Mouse (Mus musculus) kidney, embryonic 14.5 days (tissue): ENCODE data around the gene Calr3. TPM values are rescaled to one million over a fixed set of nuclear protein-coding genes. Genes with fewer than 3 reads are reported as not detected.

Experiments
- ATAC-seq: fragments of 200-750 bp; cut with Nextera tagmentation; 2 replicates; pipeline ENCODE4 v1.8.0; 2017; ENCODE audit warnings: moderate number of reproducible peaks, mild to moderate bottlenecking, moderate TSS enrichment, moderate library complexity; ENCODE audit not compliant: low FRiP score, low TSS enrichment
- H3K27ac ChIP-seq: fragments of 300-500 bp; sonication (generic); 2 replicates; pipeline ENCODE4 v1.5.1; 2014; ENCODE audit warnings: low read depth, mild to moderate bottlenecking, low read length, moderate library complexity, mixed read lengths
- H3K27me3 ChIP-seq: fragments of 300-500 bp; sonication (generic); 2 replicates; pipeline ENCODE4 v1.6.1; 2014; ENCODE audit warnings: mild to moderate bottlenecking, low read length; ENCODE audit not compliant: control insufficient read depth, insufficient read depth
- H3K36me3 ChIP-seq: fragments of 300-500 bp; sonication (generic); 2 replicates; pipeline ENCODE4 v1.6.1; 2014; ENCODE audit warnings: low read length, mixed read lengths; ENCODE audit not compliant: control insufficient read depth, insufficient read depth
- H3K4me1 ChIP-seq: fragments of 300-500 bp; sonication (generic); 2 replicates; pipeline ENCODE4 v1.6.1; 2014; ENCODE audit warnings: low read length, mixed read lengths; ENCODE audit not compliant: control insufficient read depth, insufficient read depth
- H3K4me2 ChIP-seq: fragments of 300-500 bp; sonication (generic); replicated peaks from 2 replicates; pipeline ENCODE4 v1.6.1; 2014; ENCODE audit warnings: low read depth, mild to moderate bottlenecking, low read length
- H3K4me3 ChIP-seq: fragments of 300-500 bp; sonication (generic); 2 replicates; pipeline ENCODE4 v1.5.1; 2014; ENCODE audit warnings: mild to moderate bottlenecking, low read length
- H3K9ac ChIP-seq: fragments of 300-500 bp; sonication (generic); 2 replicates; pipeline ENCODE4 v1.6.1; 2014; ENCODE audit warnings: low read depth, mild to moderate bottlenecking, low read length, moderate library complexity
- H3K9me3 ChIP-seq: fragments of 300-500 bp; sonication (generic); 2 replicates; pipeline ENCODE4 v1.6.1; 2016; ENCODE audit warnings: low read length; ENCODE audit not compliant: control insufficient read depth
- WGBS: fragments of 180-500 bp; shearing (Covaris S2); extraction: QIAGEN DNeasy Blood & Tissue Kit; methylation state at CpG from one replicate; pipeline ENCODE4 v1.1.7; 2014; 5-methylcytosine and 5-hydroxymethylcytosine counted together
- polyA plus RNA-seq: library from polyadenylated mRNA; unstranded; fragments of >200 nt; fragmentation: Nextera tagmentation; extraction: Ambion mirVana; gene quantifications from 2 replicates; pipeline ENCODE4 v1.2.1, GENCODE M21; 2014

Calr3 gene
- polyA plus RNA-seq, 1 experiment from 2014 or later: 1.6 TPM

DNA sequence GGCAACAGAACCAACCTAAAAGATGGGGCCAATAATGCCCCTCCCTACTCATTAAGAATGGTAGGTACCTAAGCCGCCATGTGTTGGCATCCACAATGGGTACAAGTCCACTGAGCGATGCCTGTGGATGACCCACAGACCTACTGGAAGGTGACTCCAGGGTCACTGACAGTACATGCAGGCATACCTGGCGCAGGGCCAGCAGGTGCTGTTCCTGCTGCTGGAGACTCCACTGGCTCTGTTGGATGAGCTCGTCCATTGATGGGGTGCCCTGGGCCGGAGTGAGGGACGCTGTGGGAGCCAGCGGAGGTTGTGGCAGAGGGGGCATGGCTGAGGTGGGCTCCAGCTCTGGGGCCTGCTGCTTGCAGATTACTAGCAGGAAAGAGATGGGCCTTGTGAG is 27.0 kb upstream of the Calr3 start:
- H3K4me1 ChIP-seq: 0 out of 2 replicates have a peak, but pooled peaks cover 6% of the 10 kb centered on the region
- ATAC-seq: no peak
- H3K9ac ChIP-seq: no peak overlapping the region
- H3K27ac ChIP-seq: no peak overlapping the region
- H3K4me2 ChIP-seq: no peak overlapping the region
- H3K9me3 ChIP-seq: no peaks in the 10 kb centered on the region
- H3K36me3 ChIP-seq: peaks cover 76% of the 10 kb centered on the region
- H3K4me3 ChIP-seq: no peak overlapping the region
- H3K27me3 ChIP-seq: no peaks in the 10 kb centered on the region
- WGBS: 96% methylated on average over 7 of the region's 7 CpGs

- H3K4me2 ChIP-seq: no peak overlapping the region
- 0 out of 2 replicates have a peak, but pooled peaks cover 6% of the 10 kb centered on the region for H3K4me1 ChIP-seq
- 94% methylated on average over 8 of the region's 8 CpGs for WGBS
- no peak overlapping the region for H3K27ac ChIP-seq
- H3K9ac ChIP-seq: no peak overlapping the region
- no peaks in the 10 kb centered on the region for H3K27me3 ChIP-seq
- no peaks in the 10 kb centered on the region for H3K9me3 ChIP-seq
- H3K36me3 ChIP-seq: peaks cover 83% of the 10 kb centered on the region
- H3K4me3 ChIP-seq: no peak overlapping the region
- no peak for ATAC-seq
Observed at GRCm38 (mm10) chr8:72469984-72470383, 26.3 kb upstream of the Calr3 start.

DNA sequence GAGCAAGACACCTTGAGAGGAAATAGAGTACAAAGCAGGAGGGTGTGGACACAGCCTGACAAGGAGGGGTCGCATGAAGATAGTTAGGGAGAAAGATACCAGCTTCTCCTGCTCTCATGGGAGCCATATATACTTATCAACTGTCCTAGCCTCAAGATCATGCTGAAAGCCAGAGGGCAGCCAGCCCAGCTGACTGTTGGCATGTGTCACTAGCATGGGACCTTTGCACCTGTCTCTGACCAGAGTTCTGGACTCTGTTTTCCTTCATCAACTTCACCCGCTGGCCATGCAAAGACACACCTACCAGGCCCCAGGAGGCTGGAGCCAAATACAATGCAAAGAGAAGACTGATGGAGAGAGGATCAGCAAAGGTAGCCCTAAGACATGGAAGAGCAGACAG is 25.6 kb upstream of the Calr3 start:
- Histone ChIP-seq H3K36me3 (peaks cover 90% of the 10 kb centered on the region), H3K4me3 (no peak overlapping the region), H3K9ac (no peak overlapping the region), H3K9me3 (no peaks in the 10 kb centered on the region), H3K4me1 (0 out of 2 replicates have a peak, but pooled peaks cover 5% of the 10 kb centered on the region), H3K27ac (no peak overlapping the region), H3K27me3 (no peaks in the 10 kb centered on the region), H3K4me2 (no peak overlapping the region)
- WGBS: 97% methylated on average over 2 of the region's 2 CpGs
- no peak for ATAC-seq

DNA sequence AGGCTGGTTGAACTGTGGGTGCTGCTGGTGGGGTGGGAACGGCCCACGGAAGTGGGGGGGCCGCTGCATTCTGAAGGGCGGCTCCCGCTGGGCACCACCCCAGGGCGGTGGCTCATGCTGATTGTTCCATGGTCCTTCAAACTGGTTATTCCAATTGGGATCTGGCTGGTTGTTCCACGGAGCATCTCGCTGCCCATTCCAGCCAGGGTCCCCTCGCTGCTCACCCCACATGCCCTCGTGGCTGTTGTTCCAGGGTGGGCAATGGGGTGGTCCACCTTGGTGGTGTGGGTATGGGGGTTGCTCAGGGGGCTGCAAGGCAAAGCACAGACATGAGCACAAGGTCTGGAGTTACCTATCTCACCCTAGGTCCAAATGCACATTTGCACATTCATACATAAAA is 20.5 kb upstream of the Calr3 start:
- Histone ChIP-seq H3K27ac (no peak overlapping the region), H3K9ac (no peak overlapping the region), H3K27me3 (no peaks in the 10 kb centered on the region), H3K4me1 (no peaks in the 10 kb centered on the region), H3K36me3 (peaks cover 99% of the 10 kb centered on the region), H3K9me3 (no peaks in the 10 kb centered on the region), H3K4me3 (no peak overlapping the region), H3K4me2 (no peak overlapping the region)
- WGBS: 96% methylated on average over 10 of the region's 10 CpGs
- no peak for ATAC-seq

DNA sequence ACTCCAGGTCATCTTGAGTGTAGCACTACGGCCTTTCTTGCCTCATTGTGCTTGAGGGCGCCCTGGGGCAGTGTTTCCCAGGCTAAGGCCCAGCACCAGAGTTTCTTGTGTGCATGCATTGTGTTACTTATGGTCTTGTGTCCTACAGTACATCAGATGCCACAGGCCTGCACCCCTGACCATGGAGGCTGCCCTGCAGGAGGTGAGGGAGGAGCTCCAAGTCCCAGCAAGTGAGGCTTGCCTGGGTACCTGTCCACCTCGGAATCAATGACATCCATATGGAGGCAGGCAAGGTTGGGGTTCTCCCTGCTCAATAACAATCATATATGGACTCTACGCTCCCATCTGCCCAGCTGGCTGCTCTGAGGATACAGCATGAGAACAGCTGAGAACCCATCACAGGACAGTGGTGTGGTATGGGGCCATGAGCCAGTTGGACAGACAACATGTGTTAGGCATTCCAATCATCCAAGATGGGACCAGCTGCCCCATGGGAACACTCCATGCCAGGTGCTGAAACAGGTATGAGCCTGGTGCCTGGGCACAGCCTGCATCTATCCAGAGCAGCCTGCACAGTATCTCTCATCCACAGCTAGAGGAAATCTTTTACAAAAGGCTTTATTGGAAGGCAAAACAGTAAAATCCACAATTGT is 16.3 kb upstream of the Calr3 start:
- 92% methylated on average over 4 of the region's 4 CpGs for WGBS
- H3K4me2 ChIP-seq: no peak overlapping the region
- peaks cover 77% of the 10 kb centered on the region for H3K36me3 ChIP-seq
- no peak for ATAC-seq
- no peaks in the 10 kb centered on the region for H3K9me3 ChIP-seq
- H3K4me3 ChIP-seq: no peak overlapping the region
- H3K27ac ChIP-seq: no peak overlapping the region
- H3K9ac ChIP-seq: no peak overlapping the region
- no peaks in the 10 kb centered on the region for H3K27me3 ChIP-seq
- H3K4me1 ChIP-seq: no peaks in the 10 kb centered on the region

DNA sequence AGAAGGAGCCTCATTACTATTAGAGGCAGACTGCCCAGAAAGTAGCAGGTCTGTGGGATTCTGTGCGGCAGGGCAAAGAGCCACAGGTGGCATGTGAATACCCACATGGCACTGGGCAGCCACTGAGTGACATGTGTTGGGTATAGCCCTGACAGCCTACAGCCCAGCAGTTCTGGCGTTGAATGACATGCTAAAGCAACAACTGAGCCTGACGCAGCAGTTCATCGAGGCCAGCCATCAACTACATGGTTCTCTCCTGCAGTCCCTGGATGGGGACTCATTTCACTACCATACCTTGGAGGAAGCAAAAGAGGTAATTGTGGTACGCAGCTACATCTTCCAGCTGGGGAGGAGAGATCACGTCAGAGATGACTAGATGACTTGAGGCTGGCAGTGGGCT is 14.8 kb upstream of the Calr3 start:
- H3K4me2 ChIP-seq: no peak overlapping the region
- no peaks in the 10 kb centered on the region; the same call in 1 of the 2 replicates for H3K9me3 ChIP-seq
- H3K36me3 ChIP-seq: peaks cover 74% of the 10 kb centered on the region
- no peak overlapping the region for H3K9ac ChIP-seq
- no peak overlapping the region for H3K27ac ChIP-seq
- ATAC-seq: no peak
- no peak overlapping the region for H3K4me3 ChIP-seq
- H3K4me1 ChIP-seq: no peaks in the 10 kb centered on the region
- no peaks in the 10 kb centered on the region for H3K27me3 ChIP-seq
- 91% methylated on average over 6 of the region's 6 CpGs for WGBS

GRCm38 (mm10) chr8:72457806-72458205 is 14.1 kb upstream of the Calr3 start:
- Histone ChIP-seq H3K4me2 (no peak overlapping the region), H3K9ac (no peak overlapping the region), H3K27me3 (no peaks in the 10 kb centered on the region), H3K9me3 (no peaks in the 10 kb centered on the region; the same call in 1 of the 2 replicates), H3K4me3 (no peak overlapping the region), H3K27ac (no peak overlapping the region), H3K36me3 (peaks cover 71% of the 10 kb centered on the region), H3K4me1 (no peaks in the 10 kb centered on the region)
- WGBS: 92% methylated on average over 3 of the region's 3 CpGs
- ATAC-seq: no peak

DNA sequence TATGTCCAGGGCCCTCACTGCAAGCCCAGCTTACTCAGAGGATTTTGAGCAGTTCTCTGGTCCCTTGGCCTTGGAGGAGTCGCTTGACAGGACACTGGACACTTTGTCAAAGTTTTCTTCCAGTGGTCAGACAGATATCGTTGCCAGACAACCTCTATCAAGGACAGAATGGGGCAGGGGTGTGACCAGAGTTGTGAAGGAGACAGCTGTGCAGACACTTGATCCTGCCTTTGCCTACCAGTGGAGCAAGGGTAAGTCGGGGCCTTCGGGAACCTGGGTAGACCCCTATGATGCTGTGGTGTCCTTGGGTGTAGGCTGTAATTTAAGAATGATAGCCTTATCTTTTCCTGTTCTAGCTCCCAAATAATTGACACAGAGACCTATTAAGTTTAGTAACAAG is 11.6 kb upstream of the Calr3 start:
- no peak for ATAC-seq
- H3K27ac ChIP-seq: no peak overlapping the region
- 86% methylated on average over 4 of the region's 4 CpGs for WGBS
- H3K36me3 ChIP-seq: peaks cover 66% of the 10 kb centered on the region
- no peak overlapping the region for H3K4me2 ChIP-seq
- H3K9me3 ChIP-seq: no peaks in the 10 kb centered on the region; the same call in 1 of the 2 replicates
- no peaks in the 10 kb centered on the region for H3K4me1 ChIP-seq
- H3K27me3 ChIP-seq: no peaks in the 10 kb centered on the region
- H3K4me3 ChIP-seq: no peak overlapping the region
- H3K9ac ChIP-seq: no peak overlapping the region

- Histone ChIP-seq H3K9me3 (no peaks in the 10 kb centered on the region; the same call in 1 of the 2 replicates), H3K36me3 (peaks cover 65% of the 10 kb centered on the region), H3K4me1 (no peaks in the 10 kb centered on the region), H3K27me3 (no peaks in the 10 kb centered on the region), H3K4me2 (no peak overlapping the region), H3K4me3 (no peak overlapping the region), H3K9ac (no peak overlapping the region), H3K27ac (no peak overlapping the region)
- ATAC-seq: no peak
- 98% methylated on average over 2 of the region's 2 CpGs for WGBS
Observed at GRCm38 (mm10) chr8:72453904-72454303, 10.2 kb upstream of the Calr3 start.
